Comparison of ENCODE assay signal across 20 mouse cellular contexts in the genomic region with DNA sequence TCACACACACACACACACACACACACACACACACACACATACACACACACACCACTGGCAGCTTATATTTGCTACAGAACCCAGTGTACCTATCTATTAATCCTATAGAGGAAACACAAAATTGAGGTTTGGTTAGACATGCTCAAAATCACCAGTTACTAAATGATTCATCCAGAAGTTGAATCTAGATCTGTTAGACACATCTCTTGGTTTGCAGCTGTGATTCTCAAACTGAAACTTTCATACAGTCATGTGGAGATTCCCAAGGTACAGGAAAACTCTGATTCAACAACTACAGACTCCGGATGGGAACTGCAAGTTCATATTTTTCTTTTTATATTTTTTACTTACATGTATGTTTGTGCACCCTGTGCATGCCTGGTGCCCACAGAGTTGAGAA. TPM values are rescaled to one million over a fixed set of nuclear protein-coding genes. Genes with fewer than 3 reads are reported as not detected.
DNase-seq lines count a peak whose midpoint lies in the region; ATAC-seq and TF ChIP-seq lines count a peak whose summit lies in the region.
"Had no signal": no experiment of that assay in that cellular context is flagged by ENCODE, and none has a peak within 500 bp of the region (broad histone marks: within the 10 kb centered on the region; RNA-seq: fewer than 3 reads in every experiment).

No protein-coding gene starts in this region.

- H3K27me3 ChIP-seq in CH12.LX (replicated peaks): no peaks in the 10 kb centered on the region
- no peaks in the 10 kb centered on the region for H3K27me3 ChIP-seq in forebrain, embryonic 13.5 days
- H3K27me3 ChIP-seq: embryonic facial prominence, embryonic 12.5 days; Patski had no signal

- no peak overlapping the region for H3K27ac ChIP-seq in CH12.LX (ENCODE audit: insufficient read depth, low read depth)
- no peak overlapping the region for H3K27ac ChIP-seq in forebrain, embryonic 13.5 days
- H3K27ac ChIP-seq: embryonic facial prominence, embryonic 10.5 days; embryonic facial prominence, embryonic 12.5 days had no signal

- in situ Hi-C loops in CH12.LX (cut with MboI; ENCODE audit: low pct_ligation_motif_present, low pct_unique_long_range_greater_than_20kb, low sequenced_read_pairs): no loop called here

- H3K4me2 ChIP-seq in CH12.LX (ENCODE audit: insufficient read depth, low read depth, poor library complexity, severe bottlenecking): no peak overlapping the region
- H3K4me2 ChIP-seq in forebrain, embryonic 13.5 days: no peak overlapping the region
- H3K4me2 ChIP-seq: embryonic facial prominence, embryonic 12.5 days had no signal

- peak; percentile 13 for DNase-seq in 3T3-L1 (ENCODE audit: low read depth, low spot score)
- no peak for DNase-seq in CH12.LX (ENCODE audit: extremely low read depth)
- DNase-seq in induced T-regulatory cell, adult 2 months (ENCODE audit: low read depth): peak; percentile 25
- DNase-seq in kidney, adult 18-20 months: no peak
- DNase-seq: adrenal gland, adult 8-10 months; adrenal gland, postnatal 25 days; B cell, adult 2 months; cerebellum, adult 11 months; cerebellum, adult 18-20 months; cerebellum, adult 8-10 months; cerebellum, postnatal 10 days; cerebellum, postnatal 25 days had no signal

- dilution Hi-C loops in CH12.LX (cut with MboI; ENCODE audit: extremely low pct_ligation_motif_present, extremely low pct_unique_long_range_greater_than_20kb, low sequenced_read_pairs): no loop called here

- no peaks in the 10 kb centered on the region for H3K9me3 ChIP-seq in CH12.LX (replicated peaks; ENCODE audit: low read length)
- H3K9me3 ChIP-seq in forebrain, embryonic 13.5 days (replicated peaks): no peaks in the 10 kb centered on the region
- H3K9me3 ChIP-seq: embryonic facial prominence, embryonic 10.5 days; embryonic facial prominence, embryonic 12.5 days had no signal

- H3K4me1 ChIP-seq in CH12.LX (ENCODE audit: control insufficient read depth in 1 of 2, insufficient read depth in 2 of 2): peaks cover 28 to 86% of the 10 kb centered on the region in 2 experiments
- no peaks in the 10 kb centered on the region; the same call in 1 of the 2 replicates for H3K4me1 ChIP-seq in forebrain, embryonic 13.5 days

- TF ChIP-seq EP300 in CH12.LX (IDR thresholded peaks at IDR 0.05; ENCODE audit: low read length): peak; percentile 61

- H3K79me2 ChIP-seq in CH12.LX (replicated peaks; ENCODE audit: control insufficient read depth, extremely low read depth, insufficient read depth, poor library complexity, severe bottlenecking): no peaks in the 10 kb centered on the region

- 92% methylated on average over 1 of the region's 1 CpGs for WGBS in forebrain, embryonic 13.5 days

- H3K36me3 ChIP-seq in CH12.LX (replicated peaks in 1 of 2; ENCODE audit: control insufficient read depth in 1 of 2, insufficient read depth in 1 of 2, low read length in 1 of 2): no peaks in the 10 kb centered on the region
- H3K36me3 ChIP-seq in forebrain, embryonic 13.5 days (ENCODE audit: poor library complexity, severe bottlenecking): no peaks in the 10 kb centered on the region
- H3K36me3 ChIP-seq: embryonic facial prominence, embryonic 10.5 days; embryonic facial prominence, embryonic 12.5 days had no signal

- no peak overlapping the region for H3K4me3 ChIP-seq in CH12.LX (replicated peaks in 1 of 3; ENCODE audit: low read depth in 2 of 3, low read length in 2 of 3, poor library complexity in 1 of 3)
- H3K4me3 ChIP-seq in forebrain, embryonic 13.5 days: no peak overlapping the region
- H3K4me3 ChIP-seq: embryonic facial prominence, embryonic 10.5 days; embryonic facial prominence, embryonic 12.5 days had no signal

- TF ChIP-seq CTCF in CH12.LX (conservative IDR thresholded peaks at IDR 0.05 in 1 of 2, IDR thresholded peaks at IDR 0.05 in 1 of 2; ENCODE audit: low read depth in 2 of 2, low read length in 2 of 2): no peak

- no peak overlapping the region for H3K9ac ChIP-seq in CH12.LX (ENCODE audit: insufficient read depth, low read depth)
- H3K9ac ChIP-seq in forebrain, embryonic 13.5 days: no peak overlapping the region
- H3K9ac ChIP-seq: embryonic facial prominence, embryonic 12.5 days had no signal

- no peak for ATAC-seq in forebrain, embryonic 13.5 days
- ATAC-seq: activated CD4-positive, CD25-positive, alpha-beta regulatory T cell, adult 4 months; CD4-positive, CD25-positive, alpha-beta regulatory T cell, adult 4 months; forebrain, embryonic 14.5 days; forebrain, embryonic 16.5 days; Patski had no signal

- TF ChIP-seq POLR2A in CH12.LX (IDR thresholded peaks at IDR 0.05; ENCODE audit: low read depth, low read length): no peak

- TF ChIP-seq RAD21 in CH12.LX (IDR thresholded peaks at IDR 0.05; ENCODE audit: low read depth, low read length): no peak

TF ChIP-seq in CH12.LX, 34 proteins besides CTCF, POLR2A, EP300 and RAD21:
- TF ChIP-seq E2F4 (IDR thresholded peaks at IDR 0.05; ENCODE audit: insufficient replicate concordance, low read depth, low read length) (no peak), MXI1 (IDR thresholded peaks at IDR 0.05; ENCODE audit: low read depth, low read length) (no peak), USF2 (conservative IDR thresholded peaks at IDR 0.05; ENCODE audit: low read depth, low read length) (no peak), BHLHE40 (IDR thresholded peaks at IDR 0.05; ENCODE audit: low read depth, low read length) (no peak), IRF4 (IDR thresholded peaks at IDR 0.05; ENCODE audit: low read depth, low read length) (peak; percentile 58), ZKSCAN1 (IDR thresholded peaks at IDR 0.05; ENCODE audit: borderline replicate concordance, low read depth, low read length) (no peak), MAX (IDR thresholded peaks at IDR 0.05; ENCODE audit: low read length) (no peak), ZMIZ1 (IDR thresholded peaks at IDR 0.05; ENCODE audit: low read depth, low read length) (no peak), HCFC1 (IDR thresholded peaks at IDR 0.05; ENCODE audit: low read depth, low read length) (no peak), ZC3H11A (IDR thresholded peaks at IDR 0.05; ENCODE audit: low read depth, low read length) (no peak), MAZ (IDR thresholded peaks at IDR 0.05; ENCODE audit: low read depth, low read length) (no peak), JUND (conservative IDR thresholded peaks at IDR 0.05; ENCODE audit: low read depth, low read length) (peak; percentile 20; the same call in 1 of the 2 replicates), PAX5 (IDR thresholded peaks at IDR 0.05; ENCODE audit: low read length) (no peak), CHD2 (IDR thresholded peaks at IDR 0.05; ENCODE audit: low read length) (no peak), JUN (IDR thresholded peaks at IDR 0.05; ENCODE audit: insufficient read depth, low read depth, low read length) (0 out of 2 replicates have a peak, but pooled peaks have one; percentile 6)
TF ChIP-seq in CH12.LX: peak in this region for 3.

RNA-seq across cellular contexts. Expression of gene Tlnrd1, which starts 28.9 kb away (rescaled TPM):
- 10.6 and 10.7 TPM in 2 replicates for total RNA-seq in CH12.LX (2012; rRNA removed)
- total RNA-seq in CH12.LX (2014; rRNA removed): 4.8 and 5.5 TPM in 2 replicates
- polyA plus RNA-seq in CH12.LX (2012; ENCODE audit: insufficient read length, low read depth): 13.9 and 15.6 TPM in 2 replicates
- 4.1 and 4.2 TPM in 2 replicates for polyA plus RNA-seq in forebrain, embryonic 13.5 days (2015; fragmentation: Nextera tagmentation; extraction: Ambion mirVana)

RNA-seq across cellular contexts. Expression of gene Mesd, which starts 29.1 kb away (rescaled TPM):
- total RNA-seq in CH12.LX (2012; rRNA removed) (40.6 and 43.2 TPM in 2 replicates), CH12.LX (2014; rRNA removed) (33.4 and 59.1 TPM in 2 replicates)
- 67.6 and 82.6 TPM in 2 replicates for polyA plus RNA-seq in CH12.LX (2012; ENCODE audit: insufficient read length, low read depth)
- 68.8 and 69.1 TPM in 2 replicates for polyA plus RNA-seq in forebrain, embryonic 13.5 days (2015; fragmentation: Nextera tagmentation; extraction: Ambion mirVana)

Comparison
In these comparisons a context has a peak if more than half of its experiments do, and no peak if none do; other contexts are left out.
1. DNase-seq: peak in 3T3-L1 (single experiment) and induced T-regulatory cell, adult 2 months (single experiment); none in CH12.LX (single experiment) and kidney, adult 18-20 months (single experiment).